Mouse (Mus musculus) right cerebral cortex, postnatal 36 days (tissue): ENCODE measurements around the gene Endou.

Source experiments
- DNase-seq, 2 experiments: peaks; one replicate each; pipeline ENCODE4 v3.0.0; 2022; ENCODE audit warnings: low spot score in 2 of 2, mixed read lengths in 1 of 2

The Endou gene

DNA sequence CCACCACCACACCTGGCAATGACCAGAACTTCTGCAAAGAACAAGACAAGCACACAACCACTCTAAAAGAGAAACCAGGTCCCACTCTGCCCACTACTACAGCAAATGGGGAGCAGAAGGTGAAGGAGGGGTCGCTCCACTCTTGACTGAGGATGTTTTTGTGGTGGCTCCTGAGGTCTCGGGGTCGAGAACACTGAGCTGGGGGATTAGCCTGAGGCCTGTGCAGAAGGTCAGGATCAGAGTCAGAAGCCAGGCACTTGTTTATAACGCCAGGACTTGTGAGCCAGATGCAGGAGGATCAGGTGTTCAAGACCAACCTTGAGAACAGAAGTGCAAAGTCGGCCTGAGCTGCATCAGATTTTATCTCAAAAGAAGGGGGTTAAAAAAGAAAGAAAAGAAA is 3.6 kb downstream of the Endou start:
- no peak for DNase-seq

- DNase-seq, result no peak
These were observed 4.1 kb downstream of the Endou start for GRCm38 (mm10) chr15:97727048-97727447.

- no peak for DNase-seq
These were observed 4.8 kb downstream of the Endou start for GRCm38 (mm10) chr15:97726310-97726709.

- no peak for DNase-seq
These were observed 5.8 kb downstream of the Endou start for GRCm38 (mm10) chr15:97725198-97725785.

DNA sequence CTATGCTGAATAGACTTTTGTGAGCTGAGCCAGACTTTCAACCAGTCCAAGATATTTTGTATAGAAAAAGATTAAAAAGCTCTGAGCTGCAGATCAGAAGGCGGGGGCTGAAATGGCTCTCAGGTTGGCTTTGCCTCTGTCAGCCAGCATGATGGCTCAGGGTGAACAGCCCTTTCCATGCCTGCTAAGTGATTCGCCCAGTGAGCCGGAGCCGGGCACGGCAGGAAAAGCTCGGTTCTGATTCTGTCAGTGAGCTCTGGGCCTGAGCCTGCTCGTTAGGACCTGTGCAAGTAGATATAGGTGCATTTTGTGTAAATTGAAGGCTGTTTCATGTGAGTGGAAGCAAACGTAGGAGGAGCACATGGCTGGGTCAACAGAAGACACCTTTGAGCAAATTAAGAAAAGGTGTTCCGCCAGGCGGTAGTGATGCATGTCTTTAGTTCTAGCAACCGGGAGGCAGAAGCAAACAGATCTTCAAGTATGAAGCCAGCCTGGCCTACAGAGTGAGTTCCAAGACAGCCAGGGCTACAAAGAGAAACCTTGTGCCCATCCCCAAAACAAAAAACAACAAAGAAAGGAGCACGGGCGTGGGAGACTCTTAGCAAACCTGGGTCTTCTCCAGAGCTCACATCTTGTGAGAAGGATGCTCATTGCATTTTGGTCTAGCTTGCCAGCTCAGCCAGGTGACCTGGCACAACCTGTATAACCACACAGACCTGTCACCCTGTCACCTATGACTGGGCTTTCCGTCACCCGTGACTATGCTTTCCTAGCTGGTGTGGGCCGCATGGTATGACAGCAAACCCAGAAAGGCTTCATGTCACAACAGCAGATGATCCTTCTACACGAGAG is 6.6 kb downstream of the Endou start:
- no peak for DNase-seq

DNA sequence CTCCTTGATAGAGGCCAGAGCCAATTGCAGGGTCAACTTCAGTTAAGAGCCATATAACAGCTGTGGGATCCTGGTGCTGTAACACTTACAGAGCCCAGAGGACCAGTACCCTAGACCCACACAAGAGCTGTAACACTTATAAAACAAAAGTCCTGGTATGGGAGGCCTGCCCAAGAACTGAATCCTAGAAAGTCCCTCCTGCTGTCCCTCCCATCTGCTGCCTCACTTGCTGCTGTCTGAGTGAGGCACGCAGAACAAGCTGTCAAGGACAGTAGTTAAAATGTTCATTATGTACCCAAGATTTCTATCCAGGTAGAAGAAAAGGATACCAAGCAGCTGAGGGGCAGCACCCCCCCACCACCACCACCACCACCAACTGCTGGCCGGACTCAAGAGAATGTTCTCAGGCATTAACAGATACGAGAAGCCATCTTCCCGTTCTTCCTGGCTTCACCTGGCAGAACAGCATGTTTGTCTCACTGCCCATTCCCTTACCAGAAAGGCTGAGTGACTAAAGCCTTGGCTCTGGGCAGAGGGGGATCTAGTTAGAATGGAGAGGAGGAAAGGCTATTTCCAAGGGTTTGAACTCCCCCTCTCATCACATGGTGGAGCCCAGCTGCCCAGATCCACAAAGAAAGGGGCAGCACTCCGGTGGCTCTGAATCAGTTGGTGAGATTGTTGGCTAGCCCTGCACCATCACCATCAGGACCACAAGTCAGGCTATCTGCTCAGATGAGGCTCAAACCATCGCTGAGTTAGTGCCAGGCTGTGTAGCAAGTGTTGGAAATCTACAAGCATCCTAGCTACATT is 7.4 kb downstream of the Endou start:
- no peak for DNase-seq

DNA sequence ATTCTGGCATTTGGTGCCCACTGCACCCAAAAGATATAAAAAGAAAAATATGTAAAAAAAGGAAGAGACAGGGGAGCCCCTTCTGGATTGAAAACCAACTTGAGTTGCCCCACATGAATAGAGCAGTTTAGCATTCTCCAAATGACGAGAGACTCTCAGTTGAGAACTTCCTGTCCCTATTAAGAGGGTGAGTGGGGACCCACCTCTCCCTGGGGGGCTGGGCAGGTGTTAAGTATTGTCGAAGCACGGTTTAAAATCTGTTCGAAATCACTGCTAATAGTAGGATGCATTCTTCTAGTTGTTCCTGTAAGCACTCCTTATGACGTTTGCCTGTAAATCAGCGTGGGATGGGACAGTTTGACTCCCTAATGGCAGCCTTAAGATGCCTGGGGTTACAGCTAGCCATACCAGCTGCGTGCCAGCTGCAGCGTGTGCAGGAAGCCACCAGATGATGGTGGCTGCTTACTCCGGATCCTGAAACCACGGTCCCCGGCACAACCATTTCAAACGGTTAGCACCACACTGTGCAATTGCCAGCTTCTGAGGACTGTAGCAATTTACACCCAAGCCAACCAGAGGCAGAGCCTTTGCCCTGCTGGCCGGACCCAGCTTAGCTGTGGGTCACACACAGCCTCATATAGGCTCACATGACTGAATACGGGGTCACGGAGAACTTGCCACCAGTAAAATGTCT is 10.0 kb downstream of the Endou start:
- DNase-seq, result no peak

DNA sequence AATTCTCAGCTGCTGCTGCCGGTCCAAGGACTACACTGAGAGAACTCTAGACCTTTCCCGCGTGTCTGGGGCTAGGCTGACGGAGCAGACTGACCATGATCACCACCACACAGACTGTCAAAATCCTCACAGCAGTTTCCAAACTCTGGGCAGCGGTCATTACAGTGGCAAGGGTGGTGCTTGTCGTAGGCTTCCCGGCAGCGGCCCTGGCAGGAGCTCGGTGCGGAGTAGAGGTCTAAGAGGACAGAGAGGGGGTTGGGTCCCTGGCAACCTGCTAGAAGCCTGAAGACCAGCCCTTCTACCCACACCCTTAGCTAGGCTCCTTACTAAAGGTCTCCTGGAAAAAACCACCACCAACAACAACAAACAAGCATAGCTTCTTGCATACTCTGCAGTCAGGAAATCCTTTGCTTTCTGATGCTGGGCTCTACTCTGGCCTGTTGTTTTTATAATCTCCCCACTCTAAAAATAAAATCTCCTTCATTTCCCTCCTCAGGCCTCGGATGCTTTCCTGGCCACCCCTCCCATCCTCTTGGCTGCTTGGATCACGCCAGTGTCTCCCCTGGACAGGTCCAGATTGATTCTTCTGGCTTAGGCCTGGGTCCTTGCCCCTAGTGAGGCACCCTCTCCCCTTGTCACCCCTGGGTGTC is 11.0 kb downstream of the Endou start:
- DNase-seq, result no peak

- DNase-seq, result no peak
These were observed 11.6 kb downstream of the Endou start for GRCm38 (mm10) chr15:97719494-97719893.

- DNase-seq, result no peak
These were observed 12.5 kb downstream of the Endou start for GRCm38 (mm10) chr15:97718535-97719155.

DNA sequence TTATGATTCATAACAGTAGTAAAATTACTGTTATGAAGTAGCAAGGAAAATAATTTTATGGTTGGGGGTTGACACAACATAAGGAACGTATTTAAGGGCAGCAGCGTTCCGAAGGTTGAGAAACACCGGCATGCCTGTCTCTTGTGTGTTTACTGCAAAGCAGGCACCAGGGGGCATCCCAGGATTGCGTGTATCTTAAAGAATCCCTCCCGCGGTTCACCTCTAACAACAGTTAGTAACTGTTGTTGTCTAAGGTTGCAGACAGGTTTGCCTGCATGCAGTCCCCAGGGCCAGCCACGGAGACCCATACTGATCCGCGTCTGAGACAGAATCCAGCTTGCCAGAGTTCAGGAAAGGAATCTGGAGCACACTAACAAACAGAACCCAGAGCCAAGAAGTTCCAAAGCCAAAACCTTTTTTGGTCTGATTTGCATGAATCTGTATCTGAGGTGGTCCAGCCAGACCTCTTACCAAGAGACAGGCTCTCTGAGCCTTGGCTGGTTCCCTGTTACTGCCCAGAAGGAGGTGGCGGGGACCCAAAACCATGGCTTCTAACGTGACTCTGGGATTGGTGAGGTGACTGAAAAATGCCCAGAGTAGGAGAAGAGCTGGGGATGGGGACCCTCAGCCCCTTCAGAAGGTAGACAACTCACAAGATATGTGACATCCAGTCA is 13.1 kb downstream of the Endou start:
- DNase-seq, result no peak

GRCm38 (mm10) chr15:97716782-97717181 is 14.4 kb downstream of the Endou start:
- no peak for DNase-seq

- no peak for DNase-seq
These were observed 15.4 kb downstream of the Endou start for GRCm38 (mm10) chr15:97715734-97716133.

- no peak for DNase-seq
These were observed 16.1 kb downstream of the Endou start for GRCm38 (mm10) chr15:97715083-97715482.

DNA sequence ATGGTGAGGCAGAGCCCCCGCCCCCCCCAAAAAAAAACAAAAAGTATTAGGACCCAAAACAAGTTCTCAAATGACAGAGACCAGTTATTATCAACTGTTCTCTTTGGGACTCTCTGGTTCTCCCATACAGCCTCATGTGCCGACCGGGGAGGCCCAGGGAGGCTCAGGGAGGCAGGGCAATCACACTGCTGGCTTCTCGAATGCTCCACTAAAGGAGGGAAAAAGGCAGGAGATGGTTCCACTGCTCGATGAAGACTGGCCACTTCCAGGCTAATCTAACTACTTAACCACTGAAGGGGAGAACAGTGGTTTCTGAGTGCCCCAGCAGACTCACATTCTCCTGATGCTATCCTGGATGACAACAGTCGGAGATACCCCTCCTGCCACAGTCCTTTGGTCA is 18.6 kb downstream of the Endou start:
- DNase-seq, result no peak

- no peak for DNase-seq
These were observed 20.2 kb downstream of the Endou start for GRCm38 (mm10) chr15:97710906-97711305.

- peak; percentile 80 to 82 for DNase-seq
These were observed 25.7 kb downstream of the Endou start, which contains the start of gene Rpap3 for GRCm38 (mm10) chr15:97705211-97706050. Gene Rpap3, minus strand, starts transcription at chr15:97705825.

- no peak for DNase-seq
These were observed 34.5 kb downstream of the Endou start for GRCm38 (mm10) chr15:97696616-97697015.

DNA sequence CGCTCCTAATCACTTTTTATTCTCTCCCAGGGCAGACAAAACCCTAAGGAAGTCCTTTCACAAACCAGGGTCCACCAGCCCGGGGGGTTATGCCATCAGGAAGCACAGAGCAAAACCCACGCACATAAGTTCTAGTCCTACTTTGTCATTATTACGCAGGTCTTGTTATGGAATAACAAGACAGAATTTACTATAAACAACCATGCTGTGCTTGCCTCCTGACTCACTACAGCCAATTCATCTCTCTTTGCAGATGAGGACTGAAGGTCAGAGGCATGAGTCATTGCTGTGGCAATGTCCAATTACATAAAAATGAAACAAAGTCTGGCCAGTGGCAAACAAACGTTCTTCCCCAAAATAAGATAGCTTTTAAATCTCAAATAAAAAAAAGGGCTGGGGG is 37.7 kb downstream of the Endou start:
- DNase-seq, result no peak
